Mouse (Mus musculus): ENCODE data around the gene Adh4. TPM values are rescaled to one million over a fixed set of nuclear protein-coding genes. Genes with fewer than 3 reads are reported as not detected.
"Not testable (repeated sequence)": the region's sequence is repeated elsewhere in the genome, so short reads cannot be mapped to it uniquely, and the experiment has no call there.

Gene Adh4
- not detected in 2 replicates for polyA plus RNA-seq (2014; fragmentation: Nextera tagmentation; extraction: Ambion mirVana)

DNA sequence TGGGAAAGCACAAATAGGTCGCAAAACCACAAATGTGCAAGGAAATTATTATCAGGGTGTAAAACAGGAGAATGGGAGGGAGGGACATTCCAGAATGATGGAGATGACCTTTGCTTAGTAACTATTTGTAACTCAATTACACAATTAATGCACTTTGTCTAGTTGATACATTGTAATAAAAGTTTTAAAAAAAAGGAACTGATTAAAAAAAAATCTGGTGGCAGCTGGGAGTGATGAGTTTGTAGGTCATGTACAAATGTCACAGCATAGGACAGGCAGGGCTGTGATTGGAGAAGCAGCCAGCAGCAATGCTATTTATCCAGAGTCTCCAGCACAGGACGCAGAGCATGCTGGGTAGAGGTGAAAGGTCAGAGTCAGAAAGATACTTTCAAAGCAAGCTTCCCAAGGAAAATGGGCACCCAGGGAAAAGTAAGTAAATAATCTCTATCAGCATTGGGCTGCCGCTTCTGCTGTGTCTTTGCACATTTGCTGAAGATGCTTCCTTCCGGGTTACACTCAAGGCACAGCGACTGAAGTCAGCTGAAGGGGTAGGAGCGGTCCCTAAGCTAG lies at the start of gene Adh4:
TSS of gene Adh4 (plus strand) at position 346 of the 570 bp plus-strand sequence.
- 72% methylated on average over 6 of the region's 6 CpGs for WGBS
- Histone ChIP-seq H3K9ac (ENCODE audit: low read length) (no peak within 1 kb of the TSS), H3K27me3 (replicated peaks; ENCODE audit: control insufficient read depth, insufficient read depth, low read length) (no peaks in the 10 kb centered on the region), H3K27ac (ENCODE audit: low read depth) (no peak within 1 kb of the TSS), H3K9me3 (ENCODE audit: control insufficient read depth, low read length) (no peaks in the 10 kb centered on the region), H3K4me2 (ENCODE audit: low read length) (no peak within 1 kb of the TSS), H3K36me3 (ENCODE audit: control insufficient read depth, insufficient read depth, low read length) (no peaks in the 10 kb centered on the region), H3K4me1 (replicated peaks; ENCODE audit: control insufficient read depth, insufficient read depth, low read length) (no peaks in the 10 kb centered on the region), H3K4me3 (ENCODE audit: low read depth, low read length) (no peak within 1 kb of the TSS)
- DNase-seq (ENCODE audit: low spot score) (no peak), ATAC-seq (replicated peaks; ENCODE audit: low FRiP score, low TSS enrichment, low read depth) (no peak)

DNA sequence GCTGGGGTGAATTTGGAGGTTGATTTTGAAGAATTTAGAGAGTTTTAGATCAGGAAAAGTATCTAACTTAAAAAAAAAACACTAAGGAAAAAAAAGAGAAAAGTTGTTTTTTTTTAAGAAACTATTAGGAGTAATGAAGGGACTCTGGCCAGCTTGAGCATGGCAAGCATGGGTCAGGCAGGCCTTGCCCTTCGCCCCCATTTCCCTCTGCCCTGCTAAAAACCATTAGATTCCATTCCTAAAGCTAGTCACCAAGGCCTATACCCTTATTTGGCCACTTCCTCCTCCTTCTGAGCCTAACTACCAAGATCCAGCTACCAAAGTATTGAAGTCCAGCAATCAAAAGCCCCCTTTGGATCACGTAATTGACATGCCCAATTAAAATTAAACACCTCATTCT lies 49.1 kb upstream of the Adh4 start:
- Histone ChIP-seq H3K4me2 (ENCODE audit: low read length) (no peak overlapping the region), H3K9me3 (ENCODE audit: control insufficient read depth, low read length) (no peaks in the 10 kb centered on the region), H3K4me3 (ENCODE audit: low read depth, low read length) (no peak overlapping the region), H3K36me3 (ENCODE audit: control insufficient read depth, insufficient read depth, low read length) (no peaks in the 10 kb centered on the region), H3K9ac (ENCODE audit: low read length) (no peak overlapping the region), H3K27ac (ENCODE audit: low read depth) (no peak overlapping the region), H3K27me3 (replicated peaks; ENCODE audit: control insufficient read depth, insufficient read depth, low read length) (no peaks in the 10 kb centered on the region), H3K4me1 (replicated peaks; ENCODE audit: control insufficient read depth, insufficient read depth, low read length) (no peaks in the 10 kb centered on the region)
- ATAC-seq (replicated peaks; ENCODE audit: low FRiP score, low TSS enrichment, low read depth) (no peak), DNase-seq (ENCODE audit: low spot score) (no peak)
- 80% methylated on average over 2 of the region's 2 CpGs for WGBS

DNA sequence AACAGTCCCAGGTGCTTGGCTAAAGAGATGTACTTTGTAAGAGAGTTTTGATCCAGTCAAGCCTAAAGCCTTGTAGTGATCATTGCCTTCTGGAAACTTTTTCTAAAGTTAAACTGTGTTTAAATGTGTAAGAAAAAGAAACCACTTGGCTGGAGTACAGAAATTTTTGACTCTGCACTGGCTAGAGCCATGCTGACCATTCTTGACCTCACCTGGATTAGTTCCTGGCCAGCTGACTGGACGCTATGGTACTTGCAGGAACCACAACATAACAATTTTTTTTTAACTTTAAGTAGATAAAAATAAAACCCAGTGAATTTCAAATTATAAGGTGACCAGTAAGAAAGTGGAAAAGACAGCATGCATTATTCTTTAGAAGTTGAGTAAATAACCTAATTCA lies 45.7 kb upstream of the Adh4 start:
- no peak overlapping the region for H3K4me3 ChIP-seq (ENCODE audit: low read depth, low read length)
- 74% methylated on average over 1 of the region's 1 CpGs for WGBS

GRCm38 (mm10) chr3:138370289-138370688 lies 45.0 kb upstream of the Adh4 start:
- H3K27me3 ChIP-seq (replicated peaks; ENCODE audit: control insufficient read depth, insufficient read depth, low read length); H3K9ac ChIP-seq (ENCODE audit: low read length); H3K36me3 ChIP-seq (ENCODE audit: control insufficient read depth, insufficient read depth, low read length); DNase-seq (ENCODE audit: low spot score); ATAC-seq (replicated peaks; ENCODE audit: low FRiP score, low TSS enrichment, low read depth); H3K4me1 ChIP-seq (replicated peaks; ENCODE audit: control insufficient read depth, insufficient read depth, low read length); H3K4me3 ChIP-seq (ENCODE audit: low read depth, low read length); H3K9me3 ChIP-seq (ENCODE audit: control insufficient read depth, low read length); H3K27ac ChIP-seq (ENCODE audit: low read depth); H3K4me2 ChIP-seq (ENCODE audit: low read length): not testable (repeated sequence)
- 40% methylated on average over 4 of the region's 4 CpGs for WGBS

More for the DNA sequence above, 45.7 kb upstream of the Adh4 start:
- H3K4me1 ChIP-seq (replicated peaks; ENCODE audit: control insufficient read depth, insufficient read depth, low read length), result no peaks in the 10 kb centered on the region
- no peaks in the 10 kb centered on the region for H3K9me3 ChIP-seq (ENCODE audit: control insufficient read depth, low read length)
- no peak overlapping the region for H3K9ac ChIP-seq (ENCODE audit: low read length)
- no peaks in the 10 kb centered on the region for H3K36me3 ChIP-seq (ENCODE audit: control insufficient read depth, insufficient read depth, low read length)
- H3K27ac ChIP-seq (ENCODE audit: low read depth), result no peak overlapping the region
- ATAC-seq (replicated peaks; ENCODE audit: low FRiP score, low TSS enrichment, low read depth) (no peak), DNase-seq (ENCODE audit: low spot score) (no peak)
- H3K4me2 ChIP-seq (ENCODE audit: low read length), result no peak overlapping the region
- no peaks in the 10 kb centered on the region for H3K27me3 ChIP-seq (replicated peaks; ENCODE audit: control insufficient read depth, insufficient read depth, low read length)

DNA sequence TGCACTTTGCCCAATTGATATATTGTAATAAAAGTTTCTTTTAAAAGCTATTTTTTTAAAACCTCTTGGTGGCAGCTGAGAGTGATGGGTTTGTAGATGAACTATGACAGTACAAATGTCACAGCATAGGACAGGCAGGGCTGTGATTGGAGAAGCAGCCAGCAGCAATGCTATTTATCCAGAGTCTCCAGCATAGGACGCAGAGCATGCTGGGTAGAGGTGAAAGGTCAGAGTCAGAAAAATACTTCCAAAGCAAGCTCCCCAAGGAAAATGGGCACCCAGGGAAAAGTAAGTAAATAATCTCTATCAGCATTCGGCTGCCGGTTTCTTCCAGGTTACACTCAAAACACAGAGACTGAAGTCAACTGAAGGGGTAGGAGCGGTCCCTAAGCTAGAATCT lies 41.3 kb upstream of the Adh4 start:
- Histone ChIP-seq H3K27ac (ENCODE audit: low read depth) (no peak overlapping the region), H3K9me3 (ENCODE audit: control insufficient read depth, low read length) (no peaks in the 10 kb centered on the region), H3K9ac (ENCODE audit: low read length) (no peak overlapping the region), H3K4me1 (replicated peaks; ENCODE audit: control insufficient read depth, insufficient read depth, low read length) (no peaks in the 10 kb centered on the region), H3K27me3 (replicated peaks; ENCODE audit: control insufficient read depth, insufficient read depth, low read length) (no peaks in the 10 kb centered on the region), H3K36me3 (ENCODE audit: control insufficient read depth, insufficient read depth, low read length) (no peaks in the 10 kb centered on the region), H3K4me3 (ENCODE audit: low read depth, low read length) (no peak overlapping the region), H3K4me2 (ENCODE audit: low read length) (no peak overlapping the region)
- 67% methylated on average over 4 of the region's 4 CpGs for WGBS
- DNase-seq (ENCODE audit: low spot score), result no peak
- no peak for ATAC-seq (replicated peaks; ENCODE audit: low FRiP score, low TSS enrichment, low read depth)

GRCm38 (mm10) chr3:138375148-138375547 lies 40.1 kb upstream of the Adh4 start:
- DNase-seq (ENCODE audit: low spot score) (no peak), ATAC-seq (replicated peaks; ENCODE audit: low FRiP score, low TSS enrichment, low read depth) (no peak)
- Histone ChIP-seq H3K36me3 (ENCODE audit: control insufficient read depth, insufficient read depth, low read length) (no peaks in the 10 kb centered on the region), H3K4me1 (replicated peaks; ENCODE audit: control insufficient read depth, insufficient read depth, low read length) (no peaks in the 10 kb centered on the region), H3K9me3 (ENCODE audit: control insufficient read depth, low read length) (0 out of 2 replicates have a peak, but pooled peaks cover 2% of the 10 kb centered on the region), H3K27ac (ENCODE audit: low read depth) (no peak overlapping the region), H3K27me3 (replicated peaks; ENCODE audit: control insufficient read depth, insufficient read depth, low read length) (no peaks in the 10 kb centered on the region), H3K4me3 (ENCODE audit: low read depth, low read length) (no peak overlapping the region), H3K9ac (ENCODE audit: low read length) (no peak overlapping the region), H3K4me2 (ENCODE audit: low read length) (no peak overlapping the region)
- 78% methylated on average over 2 of the region's 2 CpGs for WGBS

- 0 out of 2 replicates have a peak, but pooled peaks cover 2% of the 10 kb centered on the region for H3K9me3 ChIP-seq (ENCODE audit: control insufficient read depth, low read length)
- no peak overlapping the region for H3K4me2 ChIP-seq (ENCODE audit: low read length)
- no peaks in the 10 kb centered on the region for H3K27me3 ChIP-seq (replicated peaks; ENCODE audit: control insufficient read depth, insufficient read depth, low read length)
- no peak for DNase-seq (ENCODE audit: low spot score)
- no peak overlapping the region for H3K9ac ChIP-seq (ENCODE audit: low read length)
- no peak overlapping the region for H3K4me3 ChIP-seq (ENCODE audit: low read depth, low read length)
- no peaks in the 10 kb centered on the region for H3K36me3 ChIP-seq (ENCODE audit: control insufficient read depth, insufficient read depth, low read length)
- no peaks in the 10 kb centered on the region for H3K4me1 ChIP-seq (replicated peaks; ENCODE audit: control insufficient read depth, insufficient read depth, low read length)
- 12% methylated on average over 3 of the region's 3 CpGs for WGBS
- H3K27ac ChIP-seq (ENCODE audit: low read depth), result no peak overlapping the region
- no peak; the same call in 1 of the 2 replicates for ATAC-seq (replicated peaks; ENCODE audit: low FRiP score, low TSS enrichment, low read depth)
Measured at GRCm38 (mm10) chr3:138381133-138381532, 34.1 kb upstream of the Adh4 start.

DNA sequence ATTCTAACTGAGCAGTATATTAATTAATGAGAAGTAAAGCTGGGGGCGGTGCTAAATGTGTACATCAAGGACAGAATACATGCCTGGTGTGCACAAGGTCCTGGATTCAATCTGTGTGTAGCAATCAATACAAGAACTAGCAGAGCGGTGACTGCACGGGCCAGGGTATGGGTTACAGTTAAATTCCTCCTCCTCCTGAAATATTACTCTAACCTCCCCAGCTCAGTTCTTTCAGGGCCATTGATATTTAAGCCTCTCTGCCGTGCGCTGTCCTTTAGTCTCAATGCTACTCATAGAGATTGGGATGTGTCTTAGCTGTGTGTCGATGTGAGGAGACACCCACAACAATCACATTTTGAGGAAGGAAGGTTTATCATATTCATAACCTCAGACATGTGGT lies 28.1 kb upstream of the Adh4 start:
- no peak overlapping the region for H3K9ac ChIP-seq (ENCODE audit: low read length)
- H3K9me3 ChIP-seq (ENCODE audit: control insufficient read depth, low read length), result no peaks in the 10 kb centered on the region
- ATAC-seq (replicated peaks; ENCODE audit: low FRiP score, low TSS enrichment, low read depth), result no peak
- H3K36me3 ChIP-seq (ENCODE audit: control insufficient read depth, insufficient read depth, low read length), result no peaks in the 10 kb centered on the region
- H3K27me3 ChIP-seq (replicated peaks; ENCODE audit: control insufficient read depth, insufficient read depth, low read length), result no peaks in the 10 kb centered on the region
- H3K4me3 ChIP-seq (ENCODE audit: low read depth, low read length), result no peak overlapping the region
- no peak overlapping the region for H3K4me2 ChIP-seq (ENCODE audit: low read length)
- DNase-seq (ENCODE audit: low spot score), result no peak
- H3K27ac ChIP-seq (ENCODE audit: low read depth), result no peak overlapping the region
- H3K4me1 ChIP-seq (replicated peaks; ENCODE audit: control insufficient read depth, insufficient read depth, low read length), result no peaks in the 10 kb centered on the region
- 85% methylated on average over 6 of the region's 6 CpGs for WGBS

- Histone ChIP-seq H3K4me1 (replicated peaks; ENCODE audit: control insufficient read depth, insufficient read depth, low read length) (no peaks in the 10 kb centered on the region), H3K27me3 (replicated peaks; ENCODE audit: control insufficient read depth, insufficient read depth, low read length) (no peaks in the 10 kb centered on the region), H3K9ac (ENCODE audit: low read length) (no peak overlapping the region), H3K36me3 (ENCODE audit: control insufficient read depth, insufficient read depth, low read length) (no peaks in the 10 kb centered on the region), H3K4me2 (ENCODE audit: low read length) (no peak overlapping the region), H3K4me3 (ENCODE audit: low read depth, low read length) (no peak overlapping the region), H3K27ac (ENCODE audit: low read depth) (no peak overlapping the region), H3K9me3 (ENCODE audit: control insufficient read depth, low read length) (no peaks in the 10 kb centered on the region)
- no peak for ATAC-seq (replicated peaks; ENCODE audit: low FRiP score, low TSS enrichment, low read depth)
- WGBS, result 81% methylated on average over 3 of the region's 3 CpGs
- DNase-seq (ENCODE audit: low spot score), result no peak
Measured at GRCm38 (mm10) chr3:138404872-138405271, 10.4 kb upstream of the Adh4 start.

Measured in intestine, embryonic 14.5 days (tissue).